Mouse (Mus musculus): ENCODE data around the gene Vps39. TPM values are rescaled to one million over a fixed set of nuclear protein-coding genes. Genes with fewer than 3 reads are reported as not detected.

Vps39 gene
- total and polyA plus RNA-seq, 3 experiments = 21.3 to 41.8 (median 33.7) TPM

DNA sequence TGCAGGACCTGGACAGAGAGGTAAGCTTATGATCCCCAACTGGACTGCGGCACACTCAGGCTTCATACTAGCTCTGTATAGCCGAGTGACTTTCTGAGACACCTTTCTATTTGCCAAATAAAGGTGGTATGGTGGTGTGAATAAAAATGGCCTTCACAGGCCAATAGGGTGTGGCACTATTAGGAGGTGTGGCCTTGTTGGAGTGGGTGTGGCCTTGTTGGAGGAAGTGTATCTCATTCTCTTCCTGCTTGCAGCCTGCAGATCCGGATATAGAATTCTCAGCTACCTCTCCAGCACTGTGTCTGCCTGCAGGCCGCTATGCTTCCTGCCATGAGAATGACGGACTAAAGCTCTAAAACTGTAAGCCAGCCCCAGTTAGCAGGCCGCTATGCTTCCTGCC is 51.9 kb downstream of the Vps39 start:
- DNase-seq (ENCODE audit: extremely low read depth) = no peak
- dilution Hi-C loops (cut with MboI; ENCODE audit: extremely low pct_ligation_motif_present, extremely low pct_unique_long_range_greater_than_20kb, low sequenced_read_pairs) = no loop called here
- Histone ChIP-seq H3K9me3 (replicated peaks; ENCODE audit: low read length) (no peaks in the 10 kb centered on the region), H3K79me2 (replicated peaks; ENCODE audit: control insufficient read depth, extremely low read depth, insufficient read depth, poor library complexity, severe bottlenecking) (no peaks in the 10 kb centered on the region), H3K36me3 (replicated peaks in 1 of 2; ENCODE audit: control insufficient read depth in 1 of 2, insufficient read depth in 1 of 2, low read length in 1 of 2) (no peaks in the 10 kb centered on the region), H3K4me1 (ENCODE audit: control insufficient read depth in 1 of 2, insufficient read depth in 2 of 2) (peaks cover 0 to 5% of the 10 kb centered on the region in 2 experiments; a peak in 2 of 4 replicates), H3K4me2 (ENCODE audit: insufficient read depth, low read depth, poor library complexity, severe bottlenecking) (no peak overlapping the region), H3K27me3 (replicated peaks) (no peaks in the 10 kb centered on the region), H3K4me3 (replicated peaks in 1 of 3; ENCODE audit: low read depth in 2 of 3, low read length in 2 of 3, poor library complexity in 1 of 3) (no peak overlapping the region), H3K9ac (ENCODE audit: insufficient read depth, low read depth) (no peak overlapping the region), H3K27ac (ENCODE audit: insufficient read depth, low read depth) (no peak overlapping the region)
- no peak for TF ChIP-seq GABPA (IDR thresholded peaks at IDR 0.05; ENCODE audit: insufficient replicate concordance, low read depth, low read length)
- TF ChIP-seq JUND (conservative IDR thresholded peaks at IDR 0.05; ENCODE audit: low read depth, low read length) = no peak
- no peak for TF ChIP-seq TBP (conservative IDR thresholded peaks at IDR 0.05; ENCODE audit: low read depth, low read length)
- no peak for TF ChIP-seq CTCF (conservative IDR thresholded peaks at IDR 0.05 in 1 of 2, IDR thresholded peaks at IDR 0.05 in 1 of 2; ENCODE audit: low read depth in 2 of 2, low read length in 2 of 2)
- in situ Hi-C loops (cut with MboI; ENCODE audit: low pct_ligation_motif_present, low pct_unique_long_range_greater_than_20kb, low sequenced_read_pairs) = no loop called here

GRCm38 (mm10) chr2:120299866-120300265 is 53.1 kb downstream of the Vps39 start:
- Histone ChIP-seq H3K36me3 (replicated peaks in 1 of 2; ENCODE audit: control insufficient read depth in 1 of 2, insufficient read depth in 1 of 2, low read length in 1 of 2) (no peaks in the 10 kb centered on the region), H3K9ac (ENCODE audit: insufficient read depth, low read depth) (no peak overlapping the region), H3K4me3 (replicated peaks in 1 of 3; ENCODE audit: low read depth in 2 of 3, low read length in 2 of 3, poor library complexity in 1 of 3) (no peak overlapping the region), H3K4me2 (ENCODE audit: insufficient read depth, low read depth, poor library complexity, severe bottlenecking) (no peak overlapping the region), H3K9me3 (replicated peaks; ENCODE audit: low read length) (no peaks in the 10 kb centered on the region), H3K4me1 (ENCODE audit: control insufficient read depth in 1 of 2, insufficient read depth in 2 of 2) (peaks cover 0 to 5% of the 10 kb centered on the region in 2 experiments; a peak in 2 of 4 replicates), H3K27me3 (replicated peaks) (no peaks in the 10 kb centered on the region), H3K79me2 (replicated peaks; ENCODE audit: control insufficient read depth, extremely low read depth, insufficient read depth, poor library complexity, severe bottlenecking) (no peaks in the 10 kb centered on the region), H3K27ac (ENCODE audit: insufficient read depth, low read depth) (no peak overlapping the region)
- dilution Hi-C loops (cut with MboI; ENCODE audit: extremely low pct_ligation_motif_present, extremely low pct_unique_long_range_greater_than_20kb, low sequenced_read_pairs) = no loop called here
- no peak for DNase-seq (ENCODE audit: extremely low read depth)
- in situ Hi-C loops (cut with MboI; ENCODE audit: low pct_ligation_motif_present, low pct_unique_long_range_greater_than_20kb, low sequenced_read_pairs) = loop anchor here (25.0 kb wide), 1 partner anchor 213 kb away; no protein-coding TSS in a partner anchor
- TF ChIP-seq ELF1 (IDR thresholded peaks at IDR 0.05; ENCODE audit: low read depth, low read length) (no peak), MYC (IDR thresholded peaks at IDR 0.05; ENCODE audit: low read depth, low read length) (no peak), HCFC1 (IDR thresholded peaks at IDR 0.05; ENCODE audit: low read depth, low read length) (no peak), E2F4 (IDR thresholded peaks at IDR 0.05; ENCODE audit: insufficient replicate concordance, low read depth, low read length) (no peak), USF1 (IDR thresholded peaks at IDR 0.05; ENCODE audit: low read depth, low read length) (no peak), RCOR1 (conservative IDR thresholded peaks at IDR 0.05; ENCODE audit: low read depth, low read length) (no peak), TCF12 (IDR thresholded peaks at IDR 0.05; ENCODE audit: low read depth, low read length) (no peak), MEF2A (IDR thresholded peaks at IDR 0.05; ENCODE audit: borderline replicate concordance, low read depth, low read length) (no peak), GABPA (IDR thresholded peaks at IDR 0.05; ENCODE audit: insufficient replicate concordance, low read depth, low read length) (no peak), RAD21 (IDR thresholded peaks at IDR 0.05; ENCODE audit: low read depth, low read length) (no peak)

- Histone ChIP-seq H3K36me3 (replicated peaks in 1 of 2; ENCODE audit: control insufficient read depth in 1 of 2, insufficient read depth in 1 of 2, low read length in 1 of 2) (no peaks in the 10 kb centered on the region), H3K4me1 (ENCODE audit: control insufficient read depth in 1 of 2, insufficient read depth in 2 of 2) (peaks cover 3 to 5% of the 10 kb centered on the region in 2 experiments; a peak in 3 of 4 replicates), H3K79me2 (replicated peaks; ENCODE audit: control insufficient read depth, extremely low read depth, insufficient read depth, poor library complexity, severe bottlenecking) (no peaks in the 10 kb centered on the region), H3K9me3 (replicated peaks; ENCODE audit: low read length) (no peaks in the 10 kb centered on the region), H3K4me3 (replicated peaks in 1 of 3; ENCODE audit: low read depth in 2 of 3, low read length in 2 of 3, poor library complexity in 1 of 3) (no peak overlapping the region), H3K27ac (ENCODE audit: insufficient read depth, low read depth) (no peak overlapping the region), H3K27me3 (replicated peaks) (no peaks in the 10 kb centered on the region), H3K9ac (ENCODE audit: insufficient read depth, low read depth) (no peak overlapping the region), H3K4me2 (ENCODE audit: insufficient read depth, low read depth, poor library complexity, severe bottlenecking) (no peak overlapping the region)
- no peak for DNase-seq (ENCODE audit: extremely low read depth)
- no peak for TF ChIP-seq ZC3H11A (IDR thresholded peaks at IDR 0.05; ENCODE audit: low read depth, low read length)
- no peak for TF ChIP-seq TCF12 (IDR thresholded peaks at IDR 0.05; ENCODE audit: low read depth, low read length)
- no peak for TF ChIP-seq CTCF (conservative IDR thresholded peaks at IDR 0.05 in 1 of 2, IDR thresholded peaks at IDR 0.05 in 1 of 2; ENCODE audit: low read depth in 2 of 2, low read length in 2 of 2)
- TF ChIP-seq ELF1 (IDR thresholded peaks at IDR 0.05; ENCODE audit: low read depth, low read length) = no peak
- TF ChIP-seq MEF2A (IDR thresholded peaks at IDR 0.05; ENCODE audit: borderline replicate concordance, low read depth, low read length) = no peak
- TF ChIP-seq EP300 (IDR thresholded peaks at IDR 0.05; ENCODE audit: low read length) = no peak
- TF ChIP-seq NRF1 (IDR thresholded peaks at IDR 0.05; ENCODE audit: low read depth, low read length) = no peak
- no peak for TF ChIP-seq PAX5 (IDR thresholded peaks at IDR 0.05; ENCODE audit: low read length)
- TF ChIP-seq POLR2AphosphoS2 (IDR thresholded peaks at IDR 0.05; ENCODE audit: low read depth, low read length) = no peak
- TF ChIP-seq RAD21 (IDR thresholded peaks at IDR 0.05; ENCODE audit: low read depth, low read length) = no peak
- TF ChIP-seq IRF4 (IDR thresholded peaks at IDR 0.05; ENCODE audit: low read depth, low read length) = no peak
- no peak for TF ChIP-seq GABPA (IDR thresholded peaks at IDR 0.05; ENCODE audit: insufficient replicate concordance, low read depth, low read length)
- no peak for TF ChIP-seq MAX (IDR thresholded peaks at IDR 0.05; ENCODE audit: low read length)
- in situ Hi-C loops (cut with MboI; ENCODE audit: low pct_ligation_motif_present, low pct_unique_long_range_greater_than_20kb, low sequenced_read_pairs) (loop anchor here (25.0 kb wide), 1 partner anchor 209 kb away; no protein-coding TSS in a partner anchor), dilution Hi-C loops (cut with MboI; ENCODE audit: extremely low pct_ligation_motif_present, extremely low pct_unique_long_range_greater_than_20kb, low sequenced_read_pairs) (no loop called here)
These were observed 56.8 kb downstream of the Vps39 start for GRCm38 (mm10) chr2:120296160-120296559.

Measured in CH12.LX (cell line).